Mouse (Mus musculus) midbrain, embryonic 15.5 days (tissue): ENCODE data around the gene Btbd9. TPM values are rescaled to one million over a fixed set of nuclear protein-coding genes. Genes with fewer than 3 reads are reported as not detected.
"Not testable (repeated sequence)": the region's sequence is repeated elsewhere in the genome, so short reads cannot be mapped to it uniquely, and the experiment has no call there.

ENCODE experiments used
- ATAC-seq: fragments of 200-750 bp; cut with Nextera tagmentation; replicated peaks from 2 replicates; pipeline ENCODE4 v1.8.0; 2017; ENCODE audit warnings: moderate TSS enrichment
- H3K27ac ChIP-seq: fragments of 300-500 bp; sonication (generic); 2 replicates; pipeline ENCODE4 v1.5.1; 2015; ENCODE audit warnings: mild to moderate bottlenecking, inconsistent platforms
- H3K27me3 ChIP-seq: fragments of 300-500 bp; sonication (generic); replicated peaks from 2 replicates; pipeline ENCODE4 v1.6.1; 2015; ENCODE audit warnings: inconsistent platforms
- H3K36me3 ChIP-seq: fragments of 300-500 bp; sonication (generic); replicated peaks from 2 replicates; pipeline ENCODE4 v1.6.1; 2015; ENCODE audit warnings: inconsistent platforms
- H3K4me1 ChIP-seq: fragments of 300-500 bp; sonication (generic); 2 replicates; pipeline ENCODE4 v1.6.1; 2015; ENCODE audit warnings: inconsistent platforms
- H3K4me2 ChIP-seq: fragments of 300-500 bp; sonication (generic); 2 replicates; pipeline ENCODE4 v1.6.1; 2015; ENCODE audit warnings: inconsistent platforms, mild to moderate bottlenecking, moderate library complexity
- H3K4me3 ChIP-seq: fragments of 300-500 bp; sonication (generic); 2 replicates; pipeline ENCODE4 v1.5.1; 2015; ENCODE audit warnings: mild to moderate bottlenecking, inconsistent platforms
- H3K9ac ChIP-seq: fragments of 300-500 bp; sonication (generic); 2 replicates; pipeline ENCODE4 v1.6.1; 2015; ENCODE audit warnings: mild to moderate bottlenecking, inconsistent platforms
- H3K9me3 ChIP-seq: fragments of 300-500 bp; sonication (generic); 2 replicates; pipeline ENCODE4 v1.6.1; 2016; ENCODE audit warnings: inconsistent platforms
- WGBS: fragments of 180-500 bp; shearing (Covaris S2); methylation state at CpG from one replicate; pipeline ENCODE4 v1.1.7; 2015; ENCODE audit warnings: mixed read lengths; 5-methylcytosine and 5-hydroxymethylcytosine counted together
- polyA plus RNA-seq: library from polyadenylated mRNA; unstranded; fragments of >200 nt; fragmentation: Nextera tagmentation; extraction: Ambion mirVana; gene quantifications from 2 replicates; pipeline ENCODE4 v1.2.1, GENCODE M21; 2015

Gene Btbd9
- polyA plus RNA-seq, result 156 and 163 TPM in 2 replicates

- H3K9ac ChIP-seq, result peak within 1 kb of the TSS; percentile 59
- H3K4me3 ChIP-seq, result peak within 1 kb of the TSS; percentile 73
- H3K9me3 ChIP-seq, result no peaks in the 10 kb centered on the region
- WGBS, result under 1% methylated on average over 80 of the region's 94 CpGs
- no peaks in the 10 kb centered on the region for H3K27me3 ChIP-seq
- peaks cover 25% of the 10 kb centered on the region for H3K4me1 ChIP-seq
- H3K27ac ChIP-seq, result peak within 1 kb of the TSS; percentile 94
- peak; percentile 96 for ATAC-seq
- peak within 1 kb of the TSS; percentile 53 for H3K4me2 ChIP-seq
- H3K36me3 ChIP-seq, result no peaks in the 10 kb centered on the region
Measured at GRCm38 (mm10) chr17:30575941-30576773, at the start of gene Btbd9. Gene Btbd9, minus strand, starts transcription at chr17:30576488.

GRCm38 (mm10) chr17:30624132-30624531 lies 47.8 kb upstream of the Btbd9 start, which contains the start of gene Dnah8:
Gene Dnah8, plus strand, starts transcription at chr17:30624354.
- H3K36me3 ChIP-seq, H3K4me3 ChIP-seq, H3K9me3 ChIP-seq, H3K27me3 ChIP-seq, H3K9ac ChIP-seq, ATAC-seq, H3K4me2 ChIP-seq, H3K4me1 ChIP-seq, H3K27ac ChIP-seq: not testable (repeated sequence)
- WGBS, result no CpG with 5 or more reads among the region's 20 CpGs

GRCm38 (mm10) chr17:30623200-30623599 lies 46.9 kb upstream of the Btbd9 start:
- Histone ChIP-seq H3K36me3 (no peaks in the 10 kb centered on the region), H3K9me3 (no peaks in the 10 kb centered on the region), H3K4me2 (no peak overlapping the region), H3K9ac (no peak overlapping the region), H3K27ac (no peak overlapping the region), H3K4me1 (no peaks in the 10 kb centered on the region), H3K4me3 (no peak overlapping the region), H3K27me3 (no peaks in the 10 kb centered on the region)
- no peak for ATAC-seq
- 89% methylated on average over 3 of the region's 3 CpGs for WGBS

- Histone ChIP-seq H3K9ac (no peak overlapping the region), H3K4me1 (no peaks in the 10 kb centered on the region), H3K27me3 (no peaks in the 10 kb centered on the region), H3K4me2 (no peak overlapping the region), H3K4me3 (no peak overlapping the region), H3K27ac (no peak overlapping the region), H3K9me3 (no peaks in the 10 kb centered on the region), H3K36me3 (no peaks in the 10 kb centered on the region)
- 73% methylated on average over 4 of the region's 4 CpGs for WGBS
- no peak for ATAC-seq
Measured at GRCm38 (mm10) chr17:30621450-30621849, 45.2 kb upstream of the Btbd9 start.

GRCm38 (mm10) chr17:30620548-30620947 lies 44.3 kb upstream of the Btbd9 start:
- H3K4me2 ChIP-seq, result no peak overlapping the region
- no peak overlapping the region for H3K27ac ChIP-seq
- no peaks in the 10 kb centered on the region for H3K27me3 ChIP-seq
- no peak overlapping the region for H3K9ac ChIP-seq
- no peaks in the 10 kb centered on the region for H3K36me3 ChIP-seq
- no peak for ATAC-seq
- no peak overlapping the region for H3K4me3 ChIP-seq
- WGBS, result 77% methylated on average over 2 of the region's 2 CpGs
- H3K4me1 ChIP-seq, result no peaks in the 10 kb centered on the region
- H3K9me3 ChIP-seq, result no peaks in the 10 kb centered on the region

- no peaks in the 10 kb centered on the region for H3K9me3 ChIP-seq
- H3K4me2 ChIP-seq, result no peak overlapping the region
- no peak overlapping the region for H3K27ac ChIP-seq
- WGBS, result 46% methylated on average over 2 of the region's 2 CpGs
- no peaks in the 10 kb centered on the region for H3K4me1 ChIP-seq
- no peak overlapping the region for H3K9ac ChIP-seq
- no peak for ATAC-seq
- H3K36me3 ChIP-seq, result no peaks in the 10 kb centered on the region
- H3K4me3 ChIP-seq, result no peak overlapping the region
- no peaks in the 10 kb centered on the region for H3K27me3 ChIP-seq
Measured at GRCm38 (mm10) chr17:30619153-30619552, 42.9 kb upstream of the Btbd9 start.

GRCm38 (mm10) chr17:30618136-30618891 lies 42.0 kb upstream of the Btbd9 start:
- no peaks in the 10 kb centered on the region for H3K4me1 ChIP-seq
- no peak for ATAC-seq

GRCm38 (mm10) chr17:30616203-30616602 lies 39.9 kb upstream of the Btbd9 start:
- Histone ChIP-seq H3K4me2 (no peak overlapping the region), H3K9me3 (no peaks in the 10 kb centered on the region), H3K27me3 (no peaks in the 10 kb centered on the region), H3K36me3 (no peaks in the 10 kb centered on the region), H3K4me3 (no peak overlapping the region), H3K9ac (no peak overlapping the region), H3K4me1 (peaks cover 8% of the 10 kb centered on the region), H3K27ac (no peak overlapping the region)
- 85% methylated on average over 5 of the region's 5 CpGs for WGBS
- no peak for ATAC-seq

More at GRCm38 (mm10) chr17:30618136-30618891, 42.0 kb upstream of the Btbd9 start:
- Histone ChIP-seq H3K4me3 (no peak overlapping the region), H3K9ac (no peak overlapping the region), H3K9me3 (no peaks in the 10 kb centered on the region), H3K4me2 (no peak overlapping the region), H3K36me3 (no peaks in the 10 kb centered on the region), H3K27ac (no peak overlapping the region), H3K27me3 (no peaks in the 10 kb centered on the region)
- WGBS, result 87% methylated on average over 3 of the region's 3 CpGs

GRCm38 (mm10) chr17:30613350-30613749 lies 37.1 kb upstream of the Btbd9 start:
- ATAC-seq, result no peak
- H3K4me3 ChIP-seq, result no peak overlapping the region
- no peak overlapping the region for H3K4me2 ChIP-seq
- no peaks in the 10 kb centered on the region for H3K9me3 ChIP-seq
- no peaks in the 10 kb centered on the region for H3K36me3 ChIP-seq
- no peak overlapping the region for H3K27ac ChIP-seq
- H3K4me1 ChIP-seq, result peaks cover 9% of the 10 kb centered on the region
- no peaks in the 10 kb centered on the region for H3K27me3 ChIP-seq
- no peak overlapping the region for H3K9ac ChIP-seq

- no peaks in the 10 kb centered on the region for H3K9me3 ChIP-seq
- H3K27ac ChIP-seq, result peak overlapping the region; percentile 85
- peak; percentile 100 for ATAC-seq
- peak overlapping the region; percentile 78 for H3K4me2 ChIP-seq
- H3K36me3 ChIP-seq, result no peaks in the 10 kb centered on the region
- H3K4me1 ChIP-seq, result peaks cover 12% of the 10 kb centered on the region
- no peaks in the 10 kb centered on the region for H3K27me3 ChIP-seq
- H3K4me3 ChIP-seq, result peak overlapping the region; percentile 81
- H3K9ac ChIP-seq, result peak overlapping the region; percentile 80
- WGBS, result 0% methylated on average over 34 of the region's 34 CpGs
Measured at GRCm38 (mm10) chr17:30612075-30612859, 36.0 kb upstream of the Btbd9 start.

- Histone ChIP-seq H3K4me1 (peaks cover 12% of the 10 kb centered on the region), H3K4me2 (peak overlapping the region; percentile 78), H3K4me3 (peak overlapping the region; percentile 81), H3K27me3 (no peaks in the 10 kb centered on the region), H3K9ac (peak overlapping the region; percentile 80), H3K36me3 (no peaks in the 10 kb centered on the region), H3K9me3 (no peaks in the 10 kb centered on the region), H3K27ac (peak overlapping the region; percentile 85)
- 24% methylated on average over 18 of the region's 18 CpGs for WGBS
- no peak for ATAC-seq
Measured at GRCm38 (mm10) chr17:30611221-30612074, 35.2 kb upstream of the Btbd9 start.
